Mouse (Mus musculus) CH12.LX (cell line): ENCODE measurements around the gene 5430402E10Rik.
A peak's percentile ranks its signal among the peaks of the same experiment; 100 is the strongest.
"Not testable (repeated sequence)": the region's sequence is repeated elsewhere in the genome, so short reads cannot be mapped to it uniquely, and the experiment has no call there.

Experiments
- CTCF ChIP-seq, 2 experiments: IDR thresholded peaks in 1 of 2; conservative IDR thresholded peaks in 1 of 2; 2 replicates each; pipeline ENCODE4 v1.5.1; 2011 to 2012; ENCODE audit warnings: low read depth in 2 of 2, low read length in 2 of 2, improper control_type of control experiment in 1 of 2, inconsistent platforms in 1 of 2, mild to moderate bottlenecking in 1 of 2, moderate library complexity in 1 of 2
- GABPA ChIP-seq: IDR thresholded peaks from 2 replicates; pipeline ENCODE4 v1.6.1; 2012; ENCODE audit warnings: low read depth, low read length, improper control_type of control experiment, inconsistent platforms; ENCODE audit not compliant: insufficient replicate concordance
- POLR2A ChIP-seq: IDR thresholded peaks from 2 replicates; pipeline ENCODE4 v1.6.1; 2011; ENCODE audit warnings: low read depth, mild to moderate bottlenecking, improper control_type of control experiment, low read length
- USF1 ChIP-seq: IDR thresholded peaks from 2 replicates; pipeline ENCODE4 v1.6.1; 2014; ENCODE audit warnings: low read depth, mild to moderate bottlenecking, inconsistent platforms, low read length, improper control_type of control experiment

DNA sequence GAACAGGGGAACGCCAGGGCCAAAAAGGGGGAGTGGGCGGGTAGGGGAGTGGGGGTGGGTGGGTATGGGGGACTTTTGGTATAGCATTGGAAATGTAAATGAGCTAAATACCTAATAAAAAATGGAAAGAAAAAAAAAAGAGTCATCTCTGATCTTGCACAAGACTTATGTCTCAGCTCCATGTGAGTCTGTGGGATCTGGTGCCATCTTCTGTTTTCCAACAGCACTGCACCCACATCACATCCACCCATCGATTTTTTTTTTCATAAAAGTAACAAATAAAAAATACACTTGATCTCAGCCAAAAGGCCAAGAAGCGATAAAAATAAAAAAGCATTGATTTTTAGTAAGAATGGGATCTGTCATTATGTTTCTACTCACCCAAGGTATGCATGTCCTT is 44.8 kb downstream of the 5430402E10Rik start:
- not testable (repeated sequence) for TF ChIP-seq POLR2A, GABPA, USF1
- TF ChIP-seq CTCF (conservative IDR thresholded peaks at IDR 0.05 in 1 of 2, IDR thresholded peaks at IDR 0.05 in 1 of 2; ENCODE audit: low read depth in 2 of 2, low read length in 2 of 2): peak in 1 of 2 experiments; percentile 48; a peak in 2 of 4 replicates
